Mouse (Mus musculus): ENCODE results near the gene Sulf2.

The Sulf2 gene

GRCm38 (mm10) chr2:166175552-166176136, 20.2 kb upstream of the Sulf2 start:
- no peak for DNase-seq (ENCODE audit: extremely low read depth, low read depth)

GRCm38 (mm10) chr2:166175145-166175544, 19.7 kb upstream of the Sulf2 start:
- DNase-seq (ENCODE audit: extremely low read depth, low read depth) = no peak

- no peak for DNase-seq (ENCODE audit: extremely low read depth, low read depth)
Measured at GRCm38 (mm10) chr2:166173169-166173568, 17.7 kb upstream of the Sulf2 start.

GRCm38 (mm10) chr2:166170173-166170572, 14.7 kb upstream of the Sulf2 start:
- no peak for DNase-seq (ENCODE audit: extremely low read depth, low read depth)

GRCm38 (mm10) chr2:166168868-166169267, 13.4 kb upstream of the Sulf2 start:
- no peak for DNase-seq (ENCODE audit: extremely low read depth, low read depth)

GRCm38 (mm10) chr2:166167387-166167786, 11.9 kb upstream of the Sulf2 start:
- DNase-seq (ENCODE audit: extremely low read depth, low read depth) = no peak

- no peak for DNase-seq (ENCODE audit: extremely low read depth, low read depth)
Measured at GRCm38 (mm10) chr2:166165396-166165795, 9.9 kb upstream of the Sulf2 start.

GRCm38 (mm10) chr2:166164601-166165000, 9.1 kb upstream of the Sulf2 start:
- DNase-seq (ENCODE audit: extremely low read depth, low read depth) = no peak

GRCm38 (mm10) chr2:166163917-166164316, 8.5 kb upstream of the Sulf2 start:
- no peak for DNase-seq (ENCODE audit: extremely low read depth, low read depth)

- no peak for DNase-seq (ENCODE audit: extremely low read depth, low read depth)
Measured at GRCm38 (mm10) chr2:166163252-166163651, 7.8 kb upstream of the Sulf2 start.

GRCm38 (mm10) chr2:166162160-166162559, 6.7 kb upstream of the Sulf2 start:
- no peak for DNase-seq (ENCODE audit: extremely low read depth, low read depth)

- DNase-seq (ENCODE audit: extremely low read depth, low read depth) = no peak
Measured at GRCm38 (mm10) chr2:166159276-166159675, 3.8 kb upstream of the Sulf2 start.

GRCm38 (mm10) chr2:166157767-166158561, 2.5 kb upstream of the Sulf2 start:
- DNase-seq (ENCODE audit: extremely low read depth, low read depth) = no peak

GRCm38 (mm10) chr2:166157144-166157543, 1.7 kb upstream of the Sulf2 start:
- no peak for DNase-seq (ENCODE audit: extremely low read depth, low read depth)

- no peak for DNase-seq (ENCODE audit: extremely low read depth, low read depth)
Measured at GRCm38 (mm10) chr2:166156122-166156521, 659 bp upstream of the Sulf2 start.

GRCm38 (mm10) chr2:166154749-166155453, 562 bp downstream of the Sulf2 start:
- no peak for DNase-seq (ENCODE audit: extremely low read depth, low read depth)

- DNase-seq (ENCODE audit: extremely low read depth, low read depth) = no peak
Measured at GRCm38 (mm10) chr2:166153891-166154711, 1.4 kb downstream of the Sulf2 start.

- DNase-seq (ENCODE audit: extremely low read depth, low read depth) = no peak
Measured at GRCm38 (mm10) chr2:166153399-166153793, 2.1 kb downstream of the Sulf2 start.

- no peak for DNase-seq (ENCODE audit: extremely low read depth, low read depth)
Measured at GRCm38 (mm10) chr2:166152734-166153398, 2.6 kb downstream of the Sulf2 start.

GRCm38 (mm10) chr2:166151510-166152473, 3.7 kb downstream of the Sulf2 start:
- no peak for DNase-seq (ENCODE audit: extremely low read depth, low read depth)

Measured in MEL-GATA-1-ER (cell line).